Mouse (Mus musculus): Measurements from ENCODE around the gene Sdk1.

GRCm38 (mm10) chr5:141633271-141633670, 392.0 kb downstream of the Sdk1 start:
- TF ChIP-seq CTCF (IDR thresholded peaks at IDR 0.05; ENCODE audit: low read depth, low read length): no peak
- no peak for TF ChIP-seq POLR2A (IDR thresholded peaks at IDR 0.05; ENCODE audit: extremely low read depth, insufficient read depth, low read length)
